Mouse (Mus musculus): ENCODE measurements around the gene Slc25a28. TPM values are rescaled to one million over a fixed set of nuclear protein-coding genes. Genes with fewer than 3 reads are reported as not detected.
A peak's percentile ranks its signal among the peaks of the same experiment; 100 is the strongest.

The Slc25a28 gene
- 80.5 and 88.7 TPM in 2 replicates for polyA plus RNA-seq (2012; rRNA removed)

- H3K4me1 ChIP-seq (replicated peaks; ENCODE audit: control insufficient read depth, insufficient read depth, low read length): peaks cover 4% of the 10 kb centered on the region
- H3K27ac ChIP-seq (ENCODE audit: control insufficient read depth, insufficient read depth, low read length): peak within 1 kb of the TSS; percentile 75
- TF ChIP-seq CTCF (IDR thresholded peaks at IDR 0.05; ENCODE audit: borderline replicate concordance, control insufficient read depth, extremely low read depth, insufficient read depth, low read length, poor library complexity): peak; percentile 86; the same call in 1 of the 2 replicates
- TF ChIP-seq POLR2A (IDR thresholded peaks at IDR 0.05; ENCODE audit: control insufficient read depth, extremely low read depth, insufficient read depth, low read length, poor library complexity): peak; percentile 90
- H3K27me3 ChIP-seq (ENCODE audit: control insufficient read depth, insufficient read depth, low read length): no peaks in the 10 kb centered on the region
- peak; percentile 99 for DNase-seq
- H3K4me3 ChIP-seq (ENCODE audit: control insufficient read depth, insufficient read depth, low read length): peak within 1 kb of the TSS; percentile 79
- WGBS: under 1% methylated on average over 79 of the region's 79 CpGs
- no peaks in the 10 kb centered on the region for H3K36me3 ChIP-seq (ENCODE audit: control insufficient read depth, insufficient read depth, low read length)
Observed at GRCm38 (mm10) chr19:43674730-43675524, at the start of gene Slc25a28. Gene Slc25a28, minus strand, starts transcription at chr19:43674881.

DNA sequence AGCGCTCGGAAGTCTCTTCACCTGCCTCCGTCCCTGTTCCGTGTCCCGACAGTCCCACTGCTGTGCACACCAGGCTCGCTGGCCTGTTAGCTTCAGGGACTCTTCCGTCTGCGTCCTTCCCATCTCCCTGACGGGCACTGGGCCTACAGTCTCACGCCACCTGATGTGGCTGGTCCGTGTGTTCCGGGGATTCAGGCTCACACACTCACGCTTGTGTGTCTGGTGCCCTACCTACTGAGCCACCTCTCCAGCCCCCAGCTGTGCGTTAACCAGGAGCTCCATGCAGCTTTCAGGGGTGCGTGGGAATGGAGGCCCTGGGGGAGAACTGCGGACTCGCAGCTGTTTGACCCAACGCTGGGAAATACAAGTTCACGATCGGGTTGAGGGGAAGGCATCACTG lies 49.5 kb upstream of the Slc25a28 start:
- WGBS: 99% methylated on average over 20 of the region's 20 CpGs
- TF ChIP-seq POLR2A (IDR thresholded peaks at IDR 0.05; ENCODE audit: control insufficient read depth, extremely low read depth, insufficient read depth, low read length, poor library complexity): no peak
- Histone ChIP-seq H3K27ac (ENCODE audit: control insufficient read depth, insufficient read depth, low read length) (no peak overlapping the region), H3K27me3 (ENCODE audit: control insufficient read depth, insufficient read depth, low read length) (no peaks in the 10 kb centered on the region), H3K4me1 (replicated peaks; ENCODE audit: control insufficient read depth, insufficient read depth, low read length) (peaks cover 43% of the 10 kb centered on the region), H3K4me3 (ENCODE audit: control insufficient read depth, insufficient read depth, low read length) (no peak overlapping the region), H3K36me3 (ENCODE audit: control insufficient read depth, insufficient read depth, low read length) (peaks cover 12% of the 10 kb centered on the region; the same call in 1 of the 2 replicates)
- DNase-seq: no peak

- no peak for DNase-seq
- 91% methylated on average over 10 of the region's 10 CpGs for WGBS
- TF ChIP-seq POLR2A (IDR thresholded peaks at IDR 0.05; ENCODE audit: control insufficient read depth, extremely low read depth, insufficient read depth, low read length, poor library complexity) (no peak), CTCF (IDR thresholded peaks at IDR 0.05; ENCODE audit: borderline replicate concordance, control insufficient read depth, extremely low read depth, insufficient read depth, low read length, poor library complexity) (no peak)
- H3K4me1 ChIP-seq (replicated peaks; ENCODE audit: control insufficient read depth, insufficient read depth, low read length): peaks cover 37% of the 10 kb centered on the region
- peaks cover 12% of the 10 kb centered on the region; the same call in 1 of the 2 replicates for H3K36me3 ChIP-seq (ENCODE audit: control insufficient read depth, insufficient read depth, low read length)
- peak overlapping the region; percentile 64 for H3K27ac ChIP-seq (ENCODE audit: control insufficient read depth, insufficient read depth, low read length)
- no peak overlapping the region for H3K4me3 ChIP-seq (ENCODE audit: control insufficient read depth, insufficient read depth, low read length)
- no peaks in the 10 kb centered on the region for H3K27me3 ChIP-seq (ENCODE audit: control insufficient read depth, insufficient read depth, low read length)
Observed at GRCm38 (mm10) chr19:43723501-43723900, 48.8 kb upstream of the Slc25a28 start.

- TF ChIP-seq POLR2A (IDR thresholded peaks at IDR 0.05; ENCODE audit: control insufficient read depth, extremely low read depth, insufficient read depth, low read length, poor library complexity): no peak
- no peak for TF ChIP-seq CTCF (IDR thresholded peaks at IDR 0.05; ENCODE audit: borderline replicate concordance, control insufficient read depth, extremely low read depth, insufficient read depth, low read length, poor library complexity)
- H3K27me3 ChIP-seq (ENCODE audit: control insufficient read depth, insufficient read depth, low read length): no peaks in the 10 kb centered on the region
- peaks cover 31% of the 10 kb centered on the region for H3K4me1 ChIP-seq (replicated peaks; ENCODE audit: control insufficient read depth, insufficient read depth, low read length)
- H3K36me3 ChIP-seq (ENCODE audit: control insufficient read depth, insufficient read depth, low read length): peaks cover 7% of the 10 kb centered on the region; the same call in 1 of the 2 replicates
- 29% methylated on average over 8 of the region's 8 CpGs for WGBS
- H3K27ac ChIP-seq (ENCODE audit: control insufficient read depth, insufficient read depth, low read length): peak overlapping the region; percentile 64
- H3K4me3 ChIP-seq (ENCODE audit: control insufficient read depth, insufficient read depth, low read length): peak overlapping the region; percentile 33
- DNase-seq: peak; percentile 68
Observed at GRCm38 (mm10) chr19:43722891-43723290, 48.2 kb upstream of the Slc25a28 start.

DNA sequence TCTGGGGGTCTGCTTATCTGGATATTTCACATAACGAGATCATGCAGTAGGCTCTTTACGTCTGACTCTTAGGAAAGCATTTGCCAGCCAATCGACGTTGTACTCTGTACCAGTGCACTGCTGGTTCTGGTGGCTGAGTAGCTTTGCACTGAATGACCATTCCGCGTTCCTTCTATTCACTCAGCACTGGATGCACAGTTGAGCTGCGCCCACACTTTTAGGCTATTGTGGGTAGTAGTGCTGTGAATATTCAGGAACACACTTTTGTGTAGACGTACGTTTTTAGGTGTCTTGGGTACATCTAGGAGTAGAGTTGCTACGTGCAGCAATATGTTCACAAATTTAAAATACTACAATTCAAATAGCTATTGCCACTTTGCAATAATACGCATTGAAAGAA lies 45.4 kb upstream of the Slc25a28 start:
- DNase-seq: no peak
- peaks cover 23% of the 10 kb centered on the region for H3K4me1 ChIP-seq (replicated peaks; ENCODE audit: control insufficient read depth, insufficient read depth, low read length)
- TF ChIP-seq POLR2A (IDR thresholded peaks at IDR 0.05; ENCODE audit: control insufficient read depth, extremely low read depth, insufficient read depth, low read length, poor library complexity): no peak
- TF ChIP-seq CTCF (IDR thresholded peaks at IDR 0.05; ENCODE audit: borderline replicate concordance, control insufficient read depth, extremely low read depth, insufficient read depth, low read length, poor library complexity): no peak
- no peak overlapping the region for H3K4me3 ChIP-seq (ENCODE audit: control insufficient read depth, insufficient read depth, low read length)
- no peak overlapping the region for H3K27ac ChIP-seq (ENCODE audit: control insufficient read depth, insufficient read depth, low read length)
- no peaks in the 10 kb centered on the region for H3K36me3 ChIP-seq (ENCODE audit: control insufficient read depth, insufficient read depth, low read length)
- 99% methylated on average over 11 of the region's 11 CpGs for WGBS
- H3K27me3 ChIP-seq (ENCODE audit: control insufficient read depth, insufficient read depth, low read length): no peaks in the 10 kb centered on the region

GRCm38 (mm10) chr19:43711971-43712370 lies 37.3 kb upstream of the Slc25a28 start:
- Histone ChIP-seq H3K36me3 (ENCODE audit: control insufficient read depth, insufficient read depth, low read length) (no peaks in the 10 kb centered on the region), H3K4me1 (replicated peaks; ENCODE audit: control insufficient read depth, insufficient read depth, low read length) (peaks cover 4% of the 10 kb centered on the region), H3K4me3 (ENCODE audit: control insufficient read depth, insufficient read depth, low read length) (no peak overlapping the region), H3K27ac (ENCODE audit: control insufficient read depth, insufficient read depth, low read length) (no peak overlapping the region), H3K27me3 (ENCODE audit: control insufficient read depth, insufficient read depth, low read length) (no peaks in the 10 kb centered on the region)
- 86% methylated on average over 5 of the region's 5 CpGs for WGBS
- DNase-seq: no peak
- no peak for TF ChIP-seq CTCF (IDR thresholded peaks at IDR 0.05; ENCODE audit: borderline replicate concordance, control insufficient read depth, extremely low read depth, insufficient read depth, low read length, poor library complexity)
- TF ChIP-seq POLR2A (IDR thresholded peaks at IDR 0.05; ENCODE audit: control insufficient read depth, extremely low read depth, insufficient read depth, low read length, poor library complexity): no peak

Data from thymus, adult 2 months (tissue).